Mouse (Mus musculus): Measurements from ENCODE around the gene Rnf212. TPM values are rescaled to one million over a fixed set of nuclear protein-coding genes. Genes with fewer than 3 reads are reported as not detected.
"Not testable (repeated sequence)": the region's sequence is repeated elsewhere in the genome, so short reads cannot be mapped to it uniquely, and the experiment has no call there.

Rnf212 gene
- not detected for polyA plus RNA-seq (2021)

GRCm38 (mm10) chr5:108774630-108775306 lies at the start of gene Rnf212:
Gene Rnf212, minus strand, starts transcription at chr5:108774982.
- ChIA-PET CTCF (no interaction called here), POLR2A (no interaction called here)
- in situ Hi-C loops (cut with MboI; ENCODE audit: low pct_unique_long_range_greater_than_20kb) = no loop called here
- no peak for DNase-seq (ENCODE audit: low read depth, low spot score)
- H3K27me3 ChIP-seq = peaks cover 41% of the 10 kb centered on the region
- no peak for TF ChIP-seq CTCF (IDR thresholded peaks at IDR 0.05)
- no peak for ATAC-seq

GRCm38 (mm10) chr5:108823276-108823675 lies 48.5 kb upstream of the Rnf212 start:
- POLR2A ChIA-PET = no interaction called here
- DNase-seq (ENCODE audit: low read depth, low spot score) (no peak), ATAC-seq (no peak)
- CTCF ChIA-PET = no interaction called here
- in situ Hi-C loops (cut with MboI; ENCODE audit: low pct_unique_long_range_greater_than_20kb) = no loop called here
- TF ChIP-seq CTCF (IDR thresholded peaks at IDR 0.05) = no peak
- H3K27me3 ChIP-seq = no peaks in the 10 kb centered on the region

- DNase-seq (ENCODE audit: low read depth, low spot score); POLR2A ChIA-PET; H3K27me3 ChIP-seq; in situ Hi-C loops (cut with MboI; ENCODE audit: low pct_unique_long_range_greater_than_20kb); ATAC-seq; CTCF ChIA-PET: not testable (repeated sequence)
These were observed 34.0 kb upstream of the Rnf212 start, which contains the start of gene Vmn2r8 for GRCm38 (mm10) chr5:108808750-108809149. Gene Vmn2r8, minus strand, starts transcription at chr5:108808850.

GRCm38 (mm10) chr5:108803646-108804045 lies 28.9 kb upstream of the Rnf212 start:
- ChIA-PET POLR2A (no interaction called here), CTCF (no interaction called here)
- H3K27me3 ChIP-seq = no peaks in the 10 kb centered on the region
- ATAC-seq = no peak
- in situ Hi-C loops (cut with MboI; ENCODE audit: low pct_unique_long_range_greater_than_20kb) = no loop called here
- no peak for TF ChIP-seq CTCF (IDR thresholded peaks at IDR 0.05)
- DNase-seq (ENCODE audit: low read depth, low spot score) = no peak

GRCm38 (mm10) chr5:108795263-108795662 lies 20.5 kb upstream of the Rnf212 start, which contains the start of gene Tmed11:
Gene Tmed11, minus strand, starts transcription at chr5:108795363.
- H3K27me3 ChIP-seq; ATAC-seq; DNase-seq (ENCODE audit: low read depth, low spot score); CTCF ChIA-PET; POLR2A ChIA-PET; in situ Hi-C loops (cut with MboI; ENCODE audit: low pct_unique_long_range_greater_than_20kb): not testable (repeated sequence)

- DNase-seq (ENCODE audit: low read depth, low spot score); POLR2A ChIA-PET; in situ Hi-C loops (cut with MboI; ENCODE audit: low pct_unique_long_range_greater_than_20kb); CTCF ChIA-PET; ATAC-seq: not testable (repeated sequence)
- peak; percentile 44 for TF ChIP-seq CTCF (IDR thresholded peaks at IDR 0.05)
- H3K27me3 ChIP-seq = peaks cover 30% of the 10 kb centered on the region
These were observed 15.6 kb upstream of the Rnf212 start for GRCm38 (mm10) chr5:108790385-108790784.

GRCm38 (mm10) chr5:108760002-108760401 lies 14.8 kb downstream of the Rnf212 start:
- TF ChIP-seq CTCF (IDR thresholded peaks at IDR 0.05) = no peak
- no peaks in the 10 kb centered on the region for H3K27me3 ChIP-seq
- ATAC-seq (no peak), DNase-seq (ENCODE audit: low read depth, low spot score) (no peak)
- ChIA-PET POLR2A (no interaction called here), CTCF (no interaction called here)
- in situ Hi-C loops (cut with MboI; ENCODE audit: low pct_unique_long_range_greater_than_20kb) = no loop called here

GRCm38 (mm10) chr5:108758396-108758795 lies 16.4 kb downstream of the Rnf212 start:
- CTCF ChIA-PET = interaction anchor here (0.9 to 1.4 kb wide), 4 partner anchors 8 to 87 kb away, joined by 3 to 6 read pairs (median 3); no protein-coding TSS in a partner anchor
- DNase-seq (ENCODE audit: low read depth, low spot score) = no peak

GRCm38 (mm10) chr5:108751258-108751657 lies 23.5 kb downstream of the Rnf212 start:
- DNase-seq (ENCODE audit: low read depth, low spot score); POLR2A ChIA-PET; CTCF ChIA-PET; ATAC-seq; in situ Hi-C loops (cut with MboI; ENCODE audit: low pct_unique_long_range_greater_than_20kb): not testable (repeated sequence)
- peaks cover 24% of the 10 kb centered on the region for H3K27me3 ChIP-seq

More at GRCm38 (mm10) chr5:108758396-108758795, 16.4 kb downstream of the Rnf212 start:
- ATAC-seq = peak; percentile 70
- peak; percentile 68 for TF ChIP-seq CTCF (IDR thresholded peaks at IDR 0.05)
- POLR2A ChIA-PET = no interaction called here
- in situ Hi-C loops (cut with MboI; ENCODE audit: low pct_unique_long_range_greater_than_20kb) = no loop called here
- no peaks in the 10 kb centered on the region for H3K27me3 ChIP-seq

- H3K27me3 ChIP-seq = peaks cover 25% of the 10 kb centered on the region
- POLR2A ChIA-PET = no interaction called here
- ATAC-seq (no peak), DNase-seq (ENCODE audit: low read depth, low spot score) (no peak)
- CTCF ChIA-PET = no interaction called here
- TF ChIP-seq CTCF (IDR thresholded peaks at IDR 0.05) = no peak
- in situ Hi-C loops (cut with MboI; ENCODE audit: low pct_unique_long_range_greater_than_20kb) = no loop called here
These were observed 24.2 kb downstream of the Rnf212 start for GRCm38 (mm10) chr5:108750328-108751210.

GRCm38 (mm10) chr5:108744629-108745028 lies 30.2 kb downstream of the Rnf212 start:
- ATAC-seq (no peak), DNase-seq (ENCODE audit: low read depth, low spot score) (no peak)
- H3K27me3 ChIP-seq = peaks cover 22% of the 10 kb centered on the region
- in situ Hi-C loops (cut with MboI; ENCODE audit: low pct_unique_long_range_greater_than_20kb) = no loop called here
- ChIA-PET CTCF (interaction anchor here (0.9 to 2.1 kb wide), 3 partner anchors 8 to 49 kb away, joined by 3 to 6 read pairs (median 3); no protein-coding TSS in a partner anchor), POLR2A (no interaction called here)
- no peak for TF ChIP-seq CTCF (IDR thresholded peaks at IDR 0.05)
